Mouse (Mus musculus) liver, embryonic 15.5 days (tissue): ENCODE measurements around the gene Bhlha15. TPM values are rescaled to one million over a fixed set of nuclear protein-coding genes. Genes with fewer than 3 reads are reported as not detected.

ENCODE experiments used
- ATAC-seq: fragments of 200-750 bp; cut with Nextera tagmentation; 2 replicates; pipeline ENCODE4 v1.8.0; 2017; ENCODE audit warnings: moderate number of reproducible peaks, mild to moderate bottlenecking, moderate library complexity; ENCODE audit not compliant: insufficient read depth
- H3K27ac ChIP-seq: fragments of 300-500 bp; sonication (generic); replicated peaks from 2 replicates; pipeline ENCODE4 v1.5.1; 2015; ENCODE audit warnings: mild to moderate bottlenecking, inconsistent platforms
- H3K27me3 ChIP-seq: fragments of 300-500 bp; sonication (generic); 2 replicates; pipeline ENCODE4 v1.6.1; 2015; ENCODE audit warnings: mild to moderate bottlenecking, inconsistent platforms
- H3K36me3 ChIP-seq: fragments of 300-500 bp; sonication (generic); replicated peaks from 2 replicates; pipeline ENCODE4 v1.6.1; 2015; ENCODE audit warnings: moderate library complexity, mild to moderate bottlenecking, inconsistent platforms
- H3K4me1 ChIP-seq: fragments of 300-500 bp; sonication (generic); replicated peaks from 2 replicates; pipeline ENCODE4 v1.6.1; 2015; ENCODE audit warnings: inconsistent platforms
- H3K4me2 ChIP-seq: fragments of 300-500 bp; sonication (generic); 2 replicates; pipeline ENCODE4 v1.6.1; 2015; ENCODE audit warnings: moderate library complexity, mild to moderate bottlenecking, inconsistent platforms
- H3K4me3 ChIP-seq: fragments of 300-500 bp; sonication (generic); replicated peaks from 2 replicates; pipeline ENCODE4 v1.5.1; 2015; ENCODE audit warnings: mild to moderate bottlenecking, inconsistent platforms
- H3K9ac ChIP-seq: fragments of 300-500 bp; sonication (generic); 2 replicates; pipeline ENCODE4 v1.6.1; 2015; ENCODE audit warnings: moderate library complexity, mild to moderate bottlenecking, inconsistent platforms
- H3K9me3 ChIP-seq: fragments of 300-500 bp; sonication (generic); replicated peaks from 2 replicates; pipeline ENCODE4 v1.6.1; 2016; ENCODE audit warnings: inconsistent platforms
- WGBS: fragments of 180-500 bp; shearing (Covaris S2); methylation state at CpG from one replicate; pipeline ENCODE4 v1.1.7; 2015; ENCODE audit warnings: mixed read lengths; ENCODE audit not compliant: insufficient replicate concordance; 5-methylcytosine and 5-hydroxymethylcytosine counted together
- polyA plus RNA-seq: library from polyadenylated mRNA; unstranded; fragments of >200 nt; fragmentation: Nextera tagmentation; extraction: Ambion mirVana; gene quantifications from 2 replicates; pipeline ENCODE4 v1.2.1, GENCODE M21; 2015

Gene Bhlha15
- polyA plus RNA-seq, 1 experiment from 2014 or later: 0.56 TPM

GRCm38 (mm10) chr5:144234222-144234621 is 44.1 kb downstream of the Bhlha15 start:
- no peak overlapping the region for H3K4me3 ChIP-seq
- 44% methylated on average over 6 of the region's 6 CpGs for WGBS
- H3K9me3 ChIP-seq: no peaks in the 10 kb centered on the region
- no peak for ATAC-seq
- no peak overlapping the region for H3K9ac ChIP-seq
- no peaks in the 10 kb centered on the region for H3K4me1 ChIP-seq
- H3K4me2 ChIP-seq: no peak overlapping the region
- H3K27me3 ChIP-seq: no peaks in the 10 kb centered on the region
- H3K27ac ChIP-seq: no peak overlapping the region
- H3K36me3 ChIP-seq: no peaks in the 10 kb centered on the region

DNA sequence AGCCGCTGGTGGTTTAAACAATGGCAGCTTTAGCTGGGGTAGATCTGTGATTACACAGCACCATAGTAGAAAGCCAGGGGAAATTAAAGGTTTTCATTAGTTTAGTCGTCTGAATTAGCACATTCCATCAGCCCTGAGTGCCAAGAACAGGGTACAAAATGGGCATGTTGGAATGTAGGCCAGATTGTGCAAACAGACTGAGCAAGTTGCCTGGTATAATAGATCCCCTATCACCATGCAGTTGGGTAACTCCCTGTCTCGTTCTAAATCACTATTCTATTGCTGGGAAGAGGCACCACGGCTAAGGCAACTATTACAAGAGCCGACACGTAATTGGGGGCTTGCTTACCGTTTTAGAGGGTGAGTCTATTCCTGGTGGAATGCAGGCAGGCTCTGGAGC is 44.6 kb downstream of the Bhlha15 start:
- no peak overlapping the region for H3K4me2 ChIP-seq
- H3K9ac ChIP-seq: no peak overlapping the region
- no peaks in the 10 kb centered on the region for H3K4me1 ChIP-seq
- H3K36me3 ChIP-seq: no peaks in the 10 kb centered on the region
- no peaks in the 10 kb centered on the region for H3K9me3 ChIP-seq
- H3K27ac ChIP-seq: no peak overlapping the region
- no peaks in the 10 kb centered on the region for H3K27me3 ChIP-seq
- no peak overlapping the region for H3K4me3 ChIP-seq
- no peak for ATAC-seq
- 67% methylated on average over 7 of the region's 7 CpGs for WGBS

DNA sequence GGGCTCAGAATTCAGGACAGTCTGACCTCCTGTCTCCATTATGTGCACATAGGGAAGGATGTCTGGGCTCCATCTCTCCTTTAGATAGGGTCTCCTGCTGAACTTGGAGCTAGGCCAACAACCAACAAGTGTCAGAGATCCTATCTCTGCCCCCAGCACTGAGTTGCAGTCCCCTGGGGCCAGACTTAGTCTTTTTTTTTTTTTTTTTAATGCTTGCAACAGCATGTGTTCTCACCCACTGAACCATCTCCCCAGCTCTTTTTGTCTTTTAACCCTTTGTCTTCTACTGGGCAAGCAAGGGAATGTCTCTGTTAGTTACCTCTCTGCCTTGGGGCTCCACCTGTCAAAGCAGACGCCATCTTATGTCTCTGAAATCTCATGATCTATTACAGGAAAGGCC is 48.9 kb downstream of the Bhlha15 start:
- Histone ChIP-seq H3K4me2 (no peak overlapping the region), H3K4me3 (no peak overlapping the region), H3K36me3 (no peaks in the 10 kb centered on the region), H3K4me1 (no peaks in the 10 kb centered on the region), H3K9ac (no peak overlapping the region), H3K27me3 (no peaks in the 10 kb centered on the region), H3K9me3 (no peaks in the 10 kb centered on the region), H3K27ac (no peak overlapping the region)
- 60% methylated on average over 1 of the region's 1 CpGs for WGBS
- no peak for ATAC-seq

Other genes with a start within 250 kb of the Bhlha15 start
- 32.9 and 35.7 TPM in 2 replicates for gene Ccz1, start 175.4 kb upstream of the Bhlha15 start, polyA plus RNA-seq
- gene Ocm, start 163.6 kb upstream of the Bhlha15 start, polyA plus RNA-seq: not detected in 2 replicates
- gene Lmtk2, start 89.8 kb upstream of the Bhlha15 start, polyA plus RNA-seq: 2.0 and 2.2 TPM in 2 replicates
- gene Tecpr1, start 33.3 kb downstream of the Bhlha15 start, polyA plus RNA-seq: 3.1 and 3.3 TPM in 2 replicates
- 20.3 and 21.0 TPM in 2 replicates for gene Bri3, start 54.2 kb downstream of the Bhlha15 start, polyA plus RNA-seq
- 6.9 and 8.0 TPM in 2 replicates for gene Baiap2l1, start 167.8 kb downstream of the Bhlha15 start, polyA plus RNA-seq